Mouse (Mus musculus): ENCODE data around the gene Fryl. TPM values are rescaled to one million over a fixed set of nuclear protein-coding genes. Genes with fewer than 3 reads are reported as not detected.

The Fryl gene
- 9.4 and 25.3 TPM in 2 replicates for polyA plus RNA-seq (2012; ENCODE audit: insufficient read depth, insufficient read length, missing spikeins)

DNA sequence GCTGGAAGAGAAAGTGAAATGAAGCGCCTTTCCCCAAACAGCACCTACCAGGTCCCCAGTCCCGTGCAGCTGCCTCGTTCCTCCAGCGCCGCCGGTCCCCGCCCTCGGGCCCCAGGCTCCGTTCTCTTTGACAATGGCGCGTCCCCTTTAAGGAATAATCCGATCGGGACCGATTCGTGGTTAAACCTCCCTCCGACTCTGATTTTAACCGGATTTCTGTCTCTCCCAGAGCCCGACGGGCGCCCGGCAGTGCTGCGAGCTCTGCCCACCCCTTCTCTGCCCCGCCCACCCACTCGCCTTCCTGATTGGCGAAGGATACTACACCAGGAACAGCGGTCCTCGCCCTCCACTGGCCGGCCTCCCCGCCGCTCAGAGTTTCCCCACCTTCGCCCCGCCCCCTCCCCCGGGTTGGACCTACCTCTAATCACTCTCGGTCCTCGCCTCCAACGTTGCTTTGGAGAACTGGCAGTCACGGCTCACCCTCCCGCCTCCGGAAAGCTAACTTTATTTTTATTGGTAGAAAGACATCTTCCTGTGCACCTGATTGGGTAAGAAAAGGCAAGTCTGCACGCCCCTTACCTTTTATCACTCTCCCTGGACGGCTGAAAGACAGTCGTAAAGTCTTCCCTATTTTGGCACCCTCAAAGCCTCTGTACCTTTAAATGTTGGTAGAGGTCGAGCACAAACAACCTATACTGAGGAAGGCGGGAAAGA, at the start of gene Fryl:
TSS of gene Fryl (minus strand) at position 268 of the 714 bp plus-strand sequence.
- H3K4me3 ChIP-seq (ENCODE audit: insufficient read depth, low read depth, low read length) = peak within 1 kb of the TSS; percentile 96
- H3K27ac ChIP-seq (replicated peaks; ENCODE audit: low read depth, low read length) = peak within 1 kb of the TSS; percentile 65
- H3K4me1 ChIP-seq (ENCODE audit: control insufficient read depth, insufficient read depth, insufficient read length, low read length) = peaks cover 2% of the 10 kb centered on the region

- H3K4me3 ChIP-seq (ENCODE audit: insufficient read depth, low read depth, low read length) = no peak overlapping the region
- no peaks in the 10 kb centered on the region for H3K4me1 ChIP-seq (ENCODE audit: control insufficient read depth, insufficient read depth, insufficient read length, low read length)
- H3K27ac ChIP-seq (replicated peaks; ENCODE audit: low read depth, low read length) = no peak overlapping the region
These were observed 48.1 kb upstream of the Fryl start for GRCm38 (mm10) chr5:73304507-73304906.

DNA sequence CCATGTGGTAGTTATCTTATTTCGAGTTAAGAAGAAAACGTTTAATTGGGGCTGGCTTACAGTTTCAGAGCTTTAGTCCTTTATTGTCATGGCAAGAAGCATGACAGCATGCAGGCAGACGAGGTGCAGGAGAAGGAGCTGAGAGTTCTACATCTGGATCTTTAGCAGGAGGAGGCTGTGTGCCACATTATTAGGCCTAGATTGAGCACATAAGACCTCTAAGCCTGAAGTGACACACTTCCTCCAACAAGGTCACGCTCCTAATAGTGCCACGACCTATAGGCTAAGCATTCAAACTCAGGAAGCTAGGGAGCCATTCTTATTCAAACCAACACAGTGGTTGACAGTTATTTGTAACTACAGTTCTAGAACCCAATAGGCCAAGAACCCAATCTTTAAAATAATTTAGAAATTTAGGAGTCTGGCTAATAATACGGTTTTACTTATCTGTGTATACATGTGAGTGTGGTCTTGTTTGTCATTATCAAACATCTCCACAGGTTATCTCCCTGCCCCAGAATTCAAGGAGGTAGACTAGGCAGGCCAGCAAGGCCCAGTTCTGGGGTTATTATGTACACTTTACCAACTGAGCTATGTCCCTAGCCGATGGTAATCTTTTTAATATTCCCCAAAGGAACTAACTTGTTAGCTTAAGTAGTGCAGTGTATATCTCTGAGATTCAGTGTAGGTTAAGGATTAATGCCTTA, 45.3 kb upstream of the Fryl start:
- Histone ChIP-seq H3K4me3 (ENCODE audit: insufficient read depth, low read depth, low read length) (no peak overlapping the region), H3K4me1 (ENCODE audit: control insufficient read depth, insufficient read depth, insufficient read length, low read length) (no peaks in the 10 kb centered on the region), H3K27ac (replicated peaks; ENCODE audit: low read depth, low read length) (no peak overlapping the region)

DNA sequence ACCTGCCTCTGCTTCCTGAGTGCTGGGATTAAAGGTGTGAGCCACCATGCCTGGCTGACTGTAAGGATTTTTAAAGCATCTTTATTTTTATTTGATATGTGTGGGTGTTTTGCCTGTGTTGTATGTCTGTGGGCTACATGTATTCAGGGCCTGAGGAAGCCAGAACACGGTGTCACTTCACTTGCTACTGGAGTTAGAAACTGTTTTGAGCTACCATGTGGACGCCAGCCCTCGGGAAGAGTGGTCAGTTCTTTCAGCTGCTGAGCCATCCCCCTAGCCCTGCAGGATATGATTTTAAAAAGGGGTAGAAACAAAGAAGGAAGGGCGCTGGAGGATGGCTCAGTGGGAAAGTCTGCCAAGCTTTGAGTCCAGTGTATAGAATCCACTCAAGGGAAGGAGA, 39.5 kb upstream of the Fryl start:
- Histone ChIP-seq H3K27ac (replicated peaks; ENCODE audit: low read depth, low read length) (no peak overlapping the region), H3K4me1 (ENCODE audit: control insufficient read depth, insufficient read depth, insufficient read length, low read length) (no peaks in the 10 kb centered on the region), H3K4me3 (ENCODE audit: insufficient read depth, low read depth, low read length) (no peak overlapping the region)

GRCm38 (mm10) chr5:73295016-73295415, 38.6 kb upstream of the Fryl start:
- H3K4me1 ChIP-seq (ENCODE audit: control insufficient read depth, insufficient read depth, insufficient read length, low read length) = no peaks in the 10 kb centered on the region
- H3K4me3 ChIP-seq (ENCODE audit: insufficient read depth, low read depth, low read length) = no peak overlapping the region
- H3K27ac ChIP-seq (replicated peaks; ENCODE audit: low read depth, low read length) = no peak overlapping the region

- 0 out of 2 replicates have a peak overlapping the region, but pooled peaks have one; percentile 15 for H3K27ac ChIP-seq (replicated peaks; ENCODE audit: low read depth, low read length)
- no peaks in the 10 kb centered on the region for H3K4me1 ChIP-seq (ENCODE audit: control insufficient read depth, insufficient read depth, insufficient read length, low read length)
- peak overlapping the region; percentile 73 for H3K4me3 ChIP-seq (ENCODE audit: insufficient read depth, low read depth, low read length)
These were observed 37.0 kb upstream of the Fryl start for GRCm38 (mm10) chr5:73293458-73293827.

- H3K27ac ChIP-seq (replicated peaks; ENCODE audit: low read depth, low read length) = peak within 1 kb of the TSS; percentile 91
- H3K4me1 ChIP-seq (ENCODE audit: control insufficient read depth, insufficient read depth, insufficient read length, low read length) = no peaks in the 10 kb centered on the region
- H3K4me3 ChIP-seq (ENCODE audit: insufficient read depth, low read depth, low read length) = peak within 1 kb of the TSS; percentile 73
These were observed 36.4 kb upstream of the Fryl start, which contains the start of gene Ociad1 for GRCm38 (mm10) chr5:73292502-73293457. Gene Ociad1, plus strand, starts transcription at chr5:73292784.

GRCm38 (mm10) chr5:73289900-73290299, 33.5 kb upstream of the Fryl start:
- Histone ChIP-seq H3K27ac (replicated peaks; ENCODE audit: low read depth, low read length) (no peak overlapping the region), H3K4me3 (ENCODE audit: insufficient read depth, low read depth, low read length) (no peak overlapping the region)

GRCm38 (mm10) chr5:73286603-73287002, 30.2 kb upstream of the Fryl start:
- H3K4me3 ChIP-seq (ENCODE audit: insufficient read depth, low read depth, low read length) = no peak overlapping the region

More at GRCm38 (mm10) chr5:73289900-73290299, 33.5 kb upstream of the Fryl start:
- no peaks in the 10 kb centered on the region for H3K4me1 ChIP-seq (ENCODE audit: control insufficient read depth, insufficient read depth, insufficient read length, low read length)

GRCm38 (mm10) chr5:73285470-73285978, 29.1 kb upstream of the Fryl start:
- H3K4me1 ChIP-seq (ENCODE audit: control insufficient read depth, insufficient read depth, insufficient read length, low read length) = no peaks in the 10 kb centered on the region
- H3K4me3 ChIP-seq (ENCODE audit: insufficient read depth, low read depth, low read length) = no peak overlapping the region
- H3K27ac ChIP-seq (replicated peaks; ENCODE audit: low read depth, low read length) = no peak overlapping the region

More at GRCm38 (mm10) chr5:73286603-73287002, 30.2 kb upstream of the Fryl start:
- H3K4me1 ChIP-seq (ENCODE audit: control insufficient read depth, insufficient read depth, insufficient read length, low read length) = no peaks in the 10 kb centered on the region
- H3K27ac ChIP-seq (replicated peaks; ENCODE audit: low read depth, low read length) = no peak overlapping the region

DNA sequence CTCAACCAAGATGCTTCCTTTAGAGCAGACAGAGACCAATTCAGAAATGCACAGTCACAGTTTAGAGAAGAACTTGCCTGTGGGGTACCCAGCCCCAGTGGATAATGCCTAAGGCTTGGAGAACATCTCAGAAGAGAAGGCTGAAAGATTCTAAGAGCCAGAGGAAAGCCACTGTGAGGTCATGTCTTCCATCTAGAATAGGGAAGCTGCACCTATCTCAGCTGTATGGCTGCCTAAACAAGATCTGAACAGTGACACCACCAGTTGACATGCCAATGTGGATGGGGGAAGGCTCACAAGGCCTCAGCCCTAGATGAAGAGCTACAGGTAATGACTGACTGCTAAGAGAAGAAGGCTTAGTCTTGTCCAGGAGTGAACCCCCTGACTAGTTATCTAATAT, 27.6 kb upstream of the Fryl start:
- Histone ChIP-seq H3K4me1 (ENCODE audit: control insufficient read depth, insufficient read depth, insufficient read length, low read length) (peaks cover 5% of the 10 kb centered on the region; the same call in 1 of the 2 replicates), H3K27ac (replicated peaks; ENCODE audit: low read depth, low read length) (no peak overlapping the region), H3K4me3 (ENCODE audit: insufficient read depth, low read depth, low read length) (no peak overlapping the region)

DNA sequence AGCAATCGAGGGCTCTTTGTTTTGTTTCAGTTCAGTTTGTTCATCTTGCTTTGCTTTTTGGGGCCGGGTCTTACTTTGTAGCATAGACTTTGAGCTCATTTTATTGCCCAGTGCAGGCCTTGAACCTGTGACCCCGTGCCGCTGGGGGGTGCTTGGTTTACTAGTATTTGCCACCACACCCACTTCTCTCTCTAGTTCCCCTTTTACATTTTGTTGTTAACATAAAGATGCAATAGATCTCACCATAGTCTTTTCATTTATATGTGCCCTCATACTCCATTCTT, 24.1 kb upstream of the Fryl start:
- no peak overlapping the region for H3K27ac ChIP-seq (replicated peaks; ENCODE audit: low read depth, low read length)
- no peak overlapping the region for H3K4me3 ChIP-seq (ENCODE audit: insufficient read depth, low read depth, low read length)
- H3K4me1 ChIP-seq (ENCODE audit: control insufficient read depth, insufficient read depth, insufficient read length, low read length) = peaks cover 5% of the 10 kb centered on the region; the same call in 1 of the 2 replicates

- Histone ChIP-seq H3K27ac (replicated peaks; ENCODE audit: low read depth, low read length) (no peak overlapping the region), H3K4me3 (ENCODE audit: insufficient read depth, low read depth, low read length) (no peak overlapping the region), H3K4me1 (ENCODE audit: control insufficient read depth, insufficient read depth, insufficient read length, low read length) (peaks cover 5% of the 10 kb centered on the region; the same call in 1 of the 2 replicates)
These were observed 23.5 kb upstream of the Fryl start for GRCm38 (mm10) chr5:73279732-73280566.

GRCm38 (mm10) chr5:73279190-73279589, 22.8 kb upstream of the Fryl start:
- no peak overlapping the region for H3K27ac ChIP-seq (replicated peaks; ENCODE audit: low read depth, low read length)
- H3K4me3 ChIP-seq (ENCODE audit: insufficient read depth, low read depth, low read length) = no peak overlapping the region
- peaks cover 5% of the 10 kb centered on the region; the same call in 1 of the 2 replicates for H3K4me1 ChIP-seq (ENCODE audit: control insufficient read depth, insufficient read depth, insufficient read length, low read length)

All from brown adipose tissue, adult 24 weeks (tissue).